Mouse (Mus musculus): Measurements from ENCODE around the gene D130040H23Rik.
"Not testable (repeated sequence)": the region's sequence is repeated elsewhere in the genome, so short reads cannot be mapped to it uniquely, and the experiment has no call there.

Gene D130040H23Rik

GRCm38 (mm10) chr8:69270386-69271202, at the start of gene D130040H23Rik:
TSS of gene D130040H23Rik (plus strand) at chr8:69271080.
- DNase-seq (ENCODE audit: low spot score), result peak; percentile 60

- no peak for DNase-seq (ENCODE audit: low spot score)
Measured at GRCm38 (mm10) chr8:69242541-69242940, 28.3 kb upstream of the D130040H23Rik start.

- DNase-seq (ENCODE audit: low spot score), result no peak
Measured at GRCm38 (mm10) chr8:69268525-69268924, 2.4 kb upstream of the D130040H23Rik start.

- no peak for DNase-seq (ENCODE audit: low spot score)
Measured at GRCm38 (mm10) chr8:69271203-69271554, 299 bp downstream of the D130040H23Rik start.

GRCm38 (mm10) chr8:69272435-69272834, 1.6 kb downstream of the D130040H23Rik start:
- no peak for DNase-seq (ENCODE audit: low spot score)

- no peak for DNase-seq (ENCODE audit: low spot score)
Measured at GRCm38 (mm10) chr8:69324771-69325170, 53.9 kb downstream of the D130040H23Rik start.

GRCm38 (mm10) chr8:69328301-69329288, 57.7 kb downstream of the D130040H23Rik start:
- peak; percentile 51 for DNase-seq (ENCODE audit: low spot score)

GRCm38 (mm10) chr8:69329289-69329688, 58.4 kb downstream of the D130040H23Rik start:
- not testable (repeated sequence) for DNase-seq (ENCODE audit: low spot score)

Data from c-Kit-positive CD71-positive TER-119-positive erythroid progenitor cells, embryonic 14.5 days (primary cell).